Mouse (Mus musculus) MEL (cell line): ENCODE measurements around the gene Vipas39. TPM values are rescaled to one million over a fixed set of nuclear protein-coding genes. Genes with fewer than 3 reads are reported as not detected.
"Not testable (repeated sequence)": the region's sequence is repeated elsewhere in the genome, so short reads cannot be mapped to it uniquely, and the experiment has no call there.

Experiments
- DNase-seq: peaks from one replicate; pipeline ENCODE4 v3.0.0; 2011; ENCODE audit warnings: low read depth, low spot score
- H3K27ac ChIP-seq: 2 replicates; pipeline ENCODE4 v1.5.1; 2012; ENCODE audit warnings: low read depth, mild to moderate bottlenecking, control low read depth, low read length, moderate library complexity; ENCODE audit not compliant: control insufficient read depth
- H3K27me3 ChIP-seq, 2 experiments: fragments of 150-350 bp in 1 of 2; sonication (generic) in 1 of 2; 2 replicates each; pipeline ENCODE4 v1.6.1; 2012; ENCODE audit warnings: low read length in 2 of 2, mild to moderate bottlenecking in 2 of 2, improper control_type of control experiment in 1 of 2, moderate library complexity in 1 of 2; ENCODE audit not compliant: insufficient read depth in 2 of 2, control insufficient read depth in 1 of 2
- H3K36me3 ChIP-seq, 2 experiments: 2 replicates each; pipeline ENCODE4 v1.6.1; 2012 to 2014; ENCODE audit warnings: low read length in 2 of 2, improper control_type of control experiment in 1 of 2, inconsistent platforms in 1 of 2, mild to moderate bottlenecking in 1 of 2; ENCODE audit not compliant: insufficient read depth in 2 of 2, control insufficient read depth in 1 of 2
- H3K4me1 ChIP-seq, 2 experiments: fragments of 150-350 bp in 1 of 2; sonication (generic) in 1 of 2; 2 replicates each; pipeline ENCODE4 v1.6.1; 2012; ENCODE audit warnings: low read length in 2 of 2, improper control_type of control experiment in 1 of 2, mild to moderate bottlenecking in 1 of 2; ENCODE audit not compliant: insufficient read depth in 2 of 2, control insufficient read depth in 1 of 2
- H3K4me3 ChIP-seq, 2 experiments: fragments of 150-350 bp in 1 of 2; sonication (generic) in 1 of 2; 2 replicates each; pipeline ENCODE4 v1.5.1; 2012; ENCODE audit warnings: low read depth in 2 of 2, low read length in 2 of 2, mild to moderate bottlenecking in 2 of 2, moderate library complexity in 2 of 2, control low read depth in 1 of 2, improper control_type of control experiment in 1 of 2; ENCODE audit not compliant: control insufficient read depth in 1 of 2, insufficient read depth in 1 of 2
- H3K79me2 ChIP-seq: 2 replicates; pipeline ENCODE4 v1.6.1; 2012; ENCODE audit warnings: mild to moderate bottlenecking, low read length, moderate library complexity; ENCODE audit not compliant: control insufficient read depth, poor library complexity, insufficient read depth
- H3K9ac ChIP-seq: 2 replicates; pipeline ENCODE4 v1.6.1; 2012; ENCODE audit warnings: low read depth, mild to moderate bottlenecking, control low read depth, low read length, moderate library complexity; ENCODE audit not compliant: control insufficient read depth, poor library complexity, severe bottlenecking
- H3K9me3 ChIP-seq: fragments of 150-350 bp; sonication (generic); replicated peaks from 2 replicates; pipeline ENCODE4 v1.6.1; 2012; ENCODE audit warnings: mild to moderate bottlenecking, low read length, improper control_type of control experiment, moderate library complexity; ENCODE audit not compliant: insufficient read depth
- CHD2 ChIP-seq: IDR thresholded peaks from 2 replicates; pipeline ENCODE4 v1.6.1; 2011; ENCODE audit warnings: low read length, improper control_type of control experiment
- ETS1 ChIP-seq: IDR thresholded peaks from 2 replicates; pipeline ENCODE4 v1.6.1; 2012; ENCODE audit warnings: low read depth, mild to moderate bottlenecking, inconsistent platforms, low read length, improper control_type of control experiment, moderate library complexity
- JUND ChIP-seq: IDR thresholded peaks from 2 replicates; pipeline ENCODE4 v1.6.1; 2011; ENCODE audit warnings: low read depth, mild to moderate bottlenecking, improper control_type of control experiment, low read length
- MAX ChIP-seq: IDR thresholded peaks from 2 replicates; pipeline ENCODE4 v1.6.1; 2011; ENCODE audit warnings: low read length, improper control_type of control experiment
- MEF2A ChIP-seq: IDR thresholded peaks from 2 replicates; pipeline ENCODE4 v1.6.1; 2014; ENCODE audit warnings: low read depth, mild to moderate bottlenecking, inconsistent platforms, low read length, improper control_type of control experiment; ENCODE audit not compliant: poor library complexity, insufficient replicate concordance, severe bottlenecking; ENCODE audit errors: extremely low read depth
- NELFE ChIP-seq: IDR thresholded peaks from 2 replicates; pipeline ENCODE4 v1.6.1; 2011; ENCODE audit warnings: low read depth, low read length, improper control_type of control experiment
- POLR2AphosphoS2 ChIP-seq: IDR thresholded peaks from 2 replicates; pipeline ENCODE4 v1.6.1; 2011; ENCODE audit warnings: low read length, improper control_type of control experiment
- RCOR1 ChIP-seq: IDR thresholded peaks from 2 replicates; pipeline ENCODE4 v1.6.1; 2012; ENCODE audit warnings: low read depth, mild to moderate bottlenecking, inconsistent platforms, low read length, improper control_type of control experiment
- SMC3 ChIP-seq: IDR thresholded peaks from 2 replicates; pipeline ENCODE4 v1.6.1; 2011; ENCODE audit warnings: low read depth, low read length, improper control_type of control experiment
- TAL1 ChIP-seq: IDR thresholded peaks from 2 replicates; pipeline ENCODE4 v1.6.1; 2012; ENCODE audit warnings: mild to moderate bottlenecking, inconsistent platforms, low read length, moderate library complexity, mixed read lengths
- TCF12 ChIP-seq: IDR thresholded peaks from 2 replicates; pipeline ENCODE4 v1.6.1; 2014; ENCODE audit warnings: low read depth, mild to moderate bottlenecking, inconsistent platforms, low read length, improper control_type of control experiment, moderate library complexity
- polyA plus RNA-seq, 2 experiments: library from polyadenylated mRNA; stranded (reverse) in 1 of 2; unstranded in 1 of 2; fragments of >175 nt in 1 of 2; fragments of >200 nt in 1 of 2; gene quantifications; 2 replicates each; pipeline versions ENCODE4 v1.2.1 to v1.2.4; 2012; ENCODE audit warnings: low replicate concordance in 2 of 2, low read depth in 1 of 2; ENCODE audit not compliant: insufficient read length in 2 of 2, insufficient read depth in 1 of 2, missing spikeins in 1 of 2
- total RNA-seq: library from RNA; depleted of rRNA; stranded (reverse); fragments of 300-350 nt; gene quantifications from 2 replicates; pipeline ENCODE4 v1.2.3, GENCODE M21; 2012

Gene Vipas39
- total and polyA plus RNA-seq, 3 experiments = 19.7 to 23.0 TPM; not detected in 1

DNA sequence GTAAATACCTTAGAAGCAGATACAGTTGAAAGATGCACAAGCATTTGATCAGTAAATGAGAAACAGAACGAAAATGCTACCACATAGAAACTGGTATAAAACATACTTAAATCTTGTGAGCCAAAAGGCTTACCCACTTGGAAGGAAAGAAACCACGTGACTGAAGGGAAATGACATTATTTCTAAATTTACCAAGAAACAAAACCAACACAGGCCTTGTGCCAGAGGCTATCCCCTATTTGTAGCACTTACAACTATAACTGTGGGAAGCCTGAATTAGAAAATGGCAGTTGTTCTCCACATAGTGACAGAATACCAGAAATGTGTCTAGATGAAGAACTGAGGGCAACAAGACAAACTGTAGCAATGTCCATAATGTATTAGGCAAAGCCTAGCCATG is 50.0 kb downstream of the Vipas39 start:
- H3K36me3 ChIP-seq = peaks cover 0 to 9% of the 10 kb centered on the region in 2 experiments; a peak in 2 of 4 replicates
- no peaks in the 10 kb centered on the region for H3K27me3 ChIP-seq
- no peaks in the 10 kb centered on the region for H3K9me3 ChIP-seq
- H3K4me3 ChIP-seq = no peak overlapping the region
- H3K4me1 ChIP-seq = peaks cover 3 to 9% of the 10 kb centered on the region in 2 experiments; a peak in 3 of 4 replicates
- TF ChIP-seq JUND (no peak), TCF12 (no peak), SMC3 (no peak), MAX (no peak), NELFE (no peak), TAL1 (no peak), RCOR1 (no peak), ETS1 (no peak), POLR2AphosphoS2 (no peak)
- H3K9ac ChIP-seq = no peak overlapping the region
- no peaks in the 10 kb centered on the region for H3K79me2 ChIP-seq
- DNase-seq = no peak
- no peak overlapping the region for H3K27ac ChIP-seq

DNA sequence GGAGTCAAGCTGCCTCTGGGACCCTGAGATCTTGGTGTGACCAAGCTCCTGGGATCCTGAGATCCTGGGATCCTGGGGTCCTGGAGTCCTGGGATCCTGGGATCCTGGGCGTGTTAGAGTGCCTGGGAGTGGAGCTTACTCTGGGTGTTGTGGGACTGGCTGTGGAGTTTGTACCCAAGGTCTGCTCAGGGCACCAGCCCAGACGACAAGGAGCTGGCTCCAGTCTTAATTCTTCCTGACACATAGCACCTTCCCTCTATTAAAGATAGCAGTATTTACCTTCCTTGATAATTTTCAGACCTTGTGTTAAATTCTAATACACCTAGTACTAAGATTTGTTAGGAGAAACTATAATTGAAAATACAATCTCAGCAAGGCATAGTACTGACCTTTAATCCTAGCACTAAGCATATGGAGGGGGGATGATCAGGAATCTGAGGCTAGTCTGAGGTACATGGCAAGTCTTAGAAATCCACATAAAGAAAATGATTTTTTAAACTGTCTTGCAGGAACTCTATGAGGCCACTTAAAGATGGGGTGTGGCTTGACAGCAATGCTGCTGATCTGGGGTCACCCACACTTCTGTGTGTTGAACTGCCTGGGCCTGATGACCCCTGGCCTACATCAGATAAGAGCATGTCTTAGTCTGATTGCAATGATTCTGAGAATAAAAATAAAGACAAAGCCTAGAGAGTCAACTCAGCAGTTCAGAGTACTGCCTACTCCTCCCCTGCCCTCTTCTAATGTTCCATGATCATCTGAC is 53.0 kb downstream of the Vipas39 start:
- no peaks in the 10 kb centered on the region for H3K9me3 ChIP-seq
- DNase-seq = no peak
- H3K79me2 ChIP-seq = no peaks in the 10 kb centered on the region
- H3K4me3 ChIP-seq = no peak overlapping the region
- no peak overlapping the region for H3K9ac ChIP-seq
- H3K27ac ChIP-seq = no peak overlapping the region
- peaks cover 3 to 4% of the 10 kb centered on the region in 2 experiments; a peak in 3 of 4 replicates for H3K4me1 ChIP-seq
- no peaks in the 10 kb centered on the region for H3K27me3 ChIP-seq
- TF ChIP-seq MEF2A = no peak
- TF ChIP-seq CHD2 = no peak
- TF ChIP-seq, all 39 proteins: peak for 0
- peaks cover 0 to 7% of the 10 kb centered on the region in 2 experiments; a peak in 2 of 4 replicates for H3K36me3 ChIP-seq

GRCm38 (mm10) chr12:87205789-87206188 is 60.3 kb downstream of the Vipas39 start:
- not testable (repeated sequence) for H3K79me2 ChIP-seq, H3K9ac ChIP-seq, H3K4me3 ChIP-seq, DNase-seq, H3K27me3 ChIP-seq, H3K9me3 ChIP-seq, H3K36me3 ChIP-seq, H3K27ac ChIP-seq, H3K4me1 ChIP-seq
